Mouse (Mus musculus): Measurements from ENCODE around the gene Sox21.

The Sox21 gene

DNA sequence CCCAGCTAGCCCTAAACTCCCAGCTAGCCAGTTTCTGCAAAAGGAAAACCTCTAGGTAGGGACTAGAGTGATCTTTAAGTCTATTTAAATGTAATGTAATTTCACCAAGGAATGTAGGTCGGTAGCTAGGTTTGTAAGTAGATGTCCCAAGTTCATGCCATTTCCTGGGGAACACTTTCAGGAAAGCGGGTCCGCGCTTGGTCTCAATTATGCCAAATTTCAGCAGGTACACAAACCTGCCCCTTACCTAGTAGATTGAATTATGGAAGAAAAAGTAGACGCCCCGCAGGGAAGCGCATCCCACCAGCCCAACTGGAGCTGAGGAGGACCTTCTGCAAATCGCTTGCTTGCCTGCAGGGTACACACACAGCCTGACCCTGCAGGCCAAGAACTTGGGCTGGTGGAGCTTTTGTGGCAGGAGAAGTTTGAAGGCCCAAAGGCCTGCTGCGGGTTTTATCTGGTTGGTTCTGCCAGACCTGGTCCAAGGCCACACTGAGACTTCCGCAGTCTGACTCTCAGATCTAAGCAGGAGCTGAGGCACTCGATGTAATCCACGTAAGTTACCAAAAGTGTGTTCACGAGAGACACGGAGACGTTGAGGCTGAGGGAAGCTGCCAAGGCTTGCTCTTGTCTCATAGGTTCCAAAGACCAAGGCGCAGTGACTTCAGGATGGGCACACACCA, 11.6 kb downstream of the Sox21 start:
- DNase-seq = no peak

DNA sequence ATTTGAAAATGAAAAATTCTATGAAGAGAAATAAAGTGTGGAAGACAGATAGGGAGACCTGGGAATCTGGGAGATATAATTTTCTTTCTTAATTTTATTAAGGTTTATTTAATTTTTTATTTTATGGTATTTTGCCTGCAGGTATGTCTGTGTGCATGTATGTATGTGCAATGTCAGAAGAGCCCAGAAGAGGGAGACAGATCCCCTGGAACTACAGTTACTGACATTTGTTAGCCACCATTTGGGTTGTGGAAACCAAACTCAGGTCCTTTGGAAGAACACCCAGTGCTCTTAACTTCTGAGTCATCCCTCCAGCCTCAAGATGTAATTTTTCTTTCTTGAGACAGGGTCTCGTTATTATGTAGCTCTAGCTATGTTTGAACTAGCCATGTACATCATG, 15.9 kb downstream of the Sox21 start:
- DNase-seq = no peak

DNA sequence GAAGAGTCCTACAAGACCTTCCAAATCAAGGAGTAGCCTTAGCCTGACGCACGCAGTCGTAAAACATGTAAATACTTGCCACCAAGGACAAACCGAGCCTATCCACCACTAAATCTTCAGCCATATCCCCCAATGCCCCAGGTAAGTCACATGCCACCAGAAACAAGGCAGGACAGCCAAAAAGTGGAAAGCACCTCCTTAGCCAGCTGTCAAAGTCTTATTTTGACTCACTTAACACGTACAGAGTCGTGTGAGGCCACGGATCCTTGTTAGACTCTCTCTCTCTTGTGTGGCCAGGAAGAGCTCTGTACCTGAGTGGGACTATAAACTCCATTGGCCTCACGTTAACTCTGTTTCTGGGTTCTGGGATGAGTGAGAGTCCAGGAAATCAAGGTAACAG, 20.0 kb downstream of the Sox21 start:
- no peak for DNase-seq

GRCm38 (mm10) chr14:118212188-118212804, 24.5 kb downstream of the Sox21 start:
- DNase-seq = no peak

DNA sequence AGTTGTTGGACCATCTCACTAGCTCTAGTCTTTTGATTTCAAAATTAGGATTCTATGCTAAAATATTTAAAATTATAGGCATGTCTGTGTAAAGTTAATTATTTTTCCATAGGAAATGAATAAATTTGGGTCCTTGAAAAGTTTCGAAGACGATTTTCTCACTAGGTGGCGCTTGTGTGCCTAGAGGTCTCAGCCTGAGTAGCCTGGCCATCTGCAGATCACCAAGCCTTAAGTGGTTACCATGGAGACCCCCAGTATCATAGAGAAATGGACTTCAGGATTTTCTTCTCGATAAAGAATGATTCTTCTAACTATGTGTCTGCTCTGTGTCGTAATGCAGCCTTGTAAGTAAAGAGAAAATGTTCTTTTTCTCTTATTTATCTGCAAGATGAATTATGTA, 27.2 kb downstream of the Sox21 start:
- peak in 1 of 2 experiments; percentile 52 for DNase-seq

DNA sequence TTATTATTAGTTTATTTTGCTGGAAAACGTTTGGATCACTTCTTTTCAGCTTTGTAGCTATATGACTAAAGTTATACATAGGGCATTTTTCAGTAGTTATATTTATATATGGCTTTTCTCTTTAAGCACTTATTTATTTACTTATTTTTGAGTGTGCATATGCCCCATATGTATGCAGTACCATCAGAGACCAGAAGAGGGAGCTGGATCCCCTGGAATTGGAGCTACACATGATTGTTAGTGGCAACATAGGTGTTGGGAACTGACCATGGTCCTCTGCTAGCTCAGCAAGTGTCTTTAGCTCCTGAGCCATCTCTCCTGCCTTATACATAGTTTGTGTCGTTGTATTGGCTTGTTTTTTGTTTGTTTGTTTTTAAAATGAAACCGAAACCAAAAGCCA, 29.5 kb downstream of the Sox21 start:
- DNase-seq = no peak

- peak in 1 of 2 experiments; percentile 20 for DNase-seq
Measured at GRCm38 (mm10) chr14:118203031-118203430, 33.8 kb downstream of the Sox21 start.

GRCm38 (mm10) chr14:118202006-118202405, 34.8 kb downstream of the Sox21 start:
- DNase-seq = no peak

DNA sequence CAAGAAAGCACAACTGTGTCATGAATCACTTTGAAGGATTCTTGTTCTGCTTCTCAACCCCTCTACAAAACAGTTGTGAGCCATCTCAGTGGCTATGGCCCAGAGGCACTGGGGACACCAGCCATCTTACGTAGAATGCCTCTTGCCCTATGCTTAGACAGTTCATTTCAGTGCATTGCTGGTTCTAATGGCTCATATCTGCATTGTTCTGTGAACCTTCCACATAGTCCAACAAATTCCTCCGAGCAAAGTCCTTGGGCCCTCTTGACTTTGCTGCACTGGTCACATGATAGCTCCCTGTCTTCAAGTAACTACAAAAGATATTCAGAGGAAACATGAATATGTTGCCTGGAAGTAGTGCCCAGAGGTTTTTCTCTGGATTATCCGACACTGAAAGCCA, 36.1 kb downstream of the Sox21 start:
- DNase-seq = no peak

DNA sequence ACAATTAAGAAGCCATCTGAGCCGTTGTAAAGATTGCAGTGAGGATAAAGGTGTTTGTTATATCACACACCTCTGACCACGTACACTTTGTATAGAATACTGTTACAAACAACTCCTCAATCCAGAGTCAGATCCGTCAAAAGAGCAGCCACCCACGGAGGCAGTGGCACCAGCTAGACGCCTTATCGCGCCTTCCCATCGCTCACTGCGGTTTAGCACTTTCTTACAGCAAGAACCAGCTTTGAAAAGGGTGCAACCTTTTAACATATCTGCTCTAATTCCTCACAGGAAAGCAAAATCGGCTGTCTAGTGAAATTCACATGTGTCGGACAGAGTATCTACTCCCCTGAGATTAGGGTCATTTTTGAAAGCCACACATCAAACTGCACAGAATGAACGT, 39.8 kb downstream of the Sox21 start:
- DNase-seq = no peak

DNA sequence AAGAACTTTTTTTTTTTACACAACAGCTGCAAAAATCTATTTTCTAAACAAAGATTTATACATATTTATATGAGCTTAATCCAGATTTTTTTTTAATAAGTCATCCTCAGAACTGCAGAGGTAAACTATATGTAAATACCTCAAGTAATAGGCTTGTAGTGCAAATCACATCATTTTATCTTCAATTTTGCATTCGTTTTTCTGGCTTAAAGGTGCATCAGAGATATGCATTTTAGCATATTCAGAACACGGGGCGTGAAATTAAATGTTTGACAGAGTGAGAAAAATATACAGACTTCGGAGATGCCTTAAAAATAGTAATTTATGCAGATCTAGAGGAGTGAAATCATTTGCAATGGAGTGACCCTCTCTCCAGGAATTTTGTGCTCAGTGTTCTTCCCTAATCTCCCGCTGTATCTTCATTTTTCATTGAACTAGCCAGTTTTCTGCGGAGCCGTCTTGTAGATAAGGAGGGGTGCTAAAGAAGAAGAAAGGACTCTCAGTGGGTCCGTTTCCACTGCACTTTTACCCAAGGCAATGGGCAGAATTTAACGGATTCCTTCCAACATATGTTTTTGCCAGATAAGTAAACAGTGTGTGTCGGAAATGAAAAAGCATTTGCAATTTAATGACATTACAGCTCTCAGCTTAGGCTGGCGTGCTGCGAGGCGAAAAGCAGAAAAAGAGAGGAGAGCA, 42.5 kb downstream of the Sox21 start:
- no peak for DNase-seq

DNA sequence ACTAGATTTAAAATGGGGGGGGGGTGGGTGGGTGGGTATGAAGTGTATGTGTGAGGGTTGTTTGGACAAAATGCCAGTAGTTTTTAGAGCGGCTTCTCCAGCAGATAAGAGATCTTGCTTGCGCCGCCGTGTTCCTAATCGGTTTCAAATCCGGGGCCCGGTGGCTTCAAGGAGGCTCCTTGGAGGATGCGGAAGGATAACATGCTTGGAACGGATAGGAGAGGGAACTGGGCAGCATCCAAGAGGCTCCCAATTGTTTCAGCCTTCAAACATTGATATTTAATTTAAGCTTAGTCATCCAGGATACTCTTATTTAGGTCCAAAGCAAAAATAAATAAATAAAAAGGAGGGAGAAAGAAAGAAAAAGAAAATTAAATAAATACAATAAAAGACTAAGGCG, 43.2 kb downstream of the Sox21 start:
- DNase-seq = no peak

DNA sequence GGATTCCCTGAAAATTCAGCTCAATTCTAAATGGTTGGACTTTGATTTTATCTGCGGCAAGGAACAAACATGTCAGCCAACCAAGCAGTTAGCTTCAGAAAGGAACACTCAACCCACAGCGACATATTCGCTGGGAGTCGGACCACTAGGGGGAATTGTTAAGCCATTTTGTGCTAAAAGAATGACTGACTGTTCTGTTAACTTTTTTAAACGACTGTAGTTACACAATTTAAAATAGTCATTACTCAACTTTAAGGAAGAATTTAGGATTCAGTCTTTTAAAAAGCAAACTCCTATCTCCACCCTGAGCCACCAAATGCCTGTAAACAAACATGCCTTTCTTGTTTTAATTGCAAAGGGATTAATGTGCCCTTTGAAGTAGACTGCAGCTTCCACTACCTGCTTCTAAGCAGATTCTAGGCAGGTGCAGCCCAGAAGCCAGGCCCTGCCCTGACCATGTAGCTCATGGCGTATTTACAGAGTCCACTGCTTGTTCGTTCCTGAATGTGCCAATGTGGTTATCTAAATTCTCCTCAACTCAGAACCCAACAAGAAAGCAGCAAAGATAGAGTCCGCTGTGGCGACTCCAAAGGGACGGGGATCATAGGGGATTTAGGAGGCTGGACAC, 43.7 kb downstream of the Sox21 start:
- no peak for DNase-seq

- DNase-seq = no peak
Measured at GRCm38 (mm10) chr14:118191442-118191841, 45.4 kb downstream of the Sox21 start.

Data from cerebellum, postnatal 25 days (tissue).